Mouse (Mus musculus): Measurements from ENCODE around the gene Tmem53.

Tmem53 gene

GRCm38 (mm10) chr4:117281090-117281845 is 29.5 kb downstream of the Tmem53 start:
- no peak for DNase-seq (ENCODE audit: low read depth, low spot score)

- DNase-seq (ENCODE audit: low read depth, low spot score) = no peak
Measured at GRCm38 (mm10) chr4:117283271-117284191, 31.8 kb downstream of the Tmem53 start.

- DNase-seq (ENCODE audit: low read depth, low spot score) = no peak
Measured at GRCm38 (mm10) chr4:117284363-117284762, 32.6 kb downstream of the Tmem53 start.

GRCm38 (mm10) chr4:117288277-117288926 is 36.7 kb downstream of the Tmem53 start:
- no peak for DNase-seq (ENCODE audit: low read depth, low spot score)

- no peak for DNase-seq (ENCODE audit: low read depth, low spot score)
Measured at GRCm38 (mm10) chr4:117288927-117289801, 37.4 kb downstream of the Tmem53 start.

GRCm38 (mm10) chr4:117291696-117292095 is 39.9 kb downstream of the Tmem53 start:
- DNase-seq (ENCODE audit: low read depth, low spot score) = no peak

- no peak for DNase-seq (ENCODE audit: low read depth, low spot score)
Measured at GRCm38 (mm10) chr4:117296849-117297593, 45.3 kb downstream of the Tmem53 start.

GRCm38 (mm10) chr4:117297819-117298218 is 46.1 kb downstream of the Tmem53 start:
- no peak for DNase-seq (ENCODE audit: low read depth, low spot score)

GRCm38 (mm10) chr4:117299921-117300320 is 48.2 kb downstream of the Tmem53 start:
- DNase-seq (ENCODE audit: low read depth, low spot score) = no peak

GRCm38 (mm10) chr4:117302027-117302806 is 50.5 kb downstream of the Tmem53 start:
- no peak for DNase-seq (ENCODE audit: low read depth, low spot score)

GRCm38 (mm10) chr4:117303581-117304238 is 52.0 kb downstream of the Tmem53 start:
- DNase-seq (ENCODE audit: low read depth, low spot score) = no peak

- DNase-seq (ENCODE audit: low read depth, low spot score) = no peak
Measured at GRCm38 (mm10) chr4:117304239-117305025, 52.7 kb downstream of the Tmem53 start.

- no peak for DNase-seq (ENCODE audit: low read depth, low spot score)
Measured at GRCm38 (mm10) chr4:117305461-117305860, 53.7 kb downstream of the Tmem53 start.

- no peak for DNase-seq (ENCODE audit: low read depth, low spot score)
Measured at GRCm38 (mm10) chr4:117307270-117307669, 55.5 kb downstream of the Tmem53 start.

GRCm38 (mm10) chr4:117309427-117309826 is 57.7 kb downstream of the Tmem53 start:
- no peak for DNase-seq (ENCODE audit: low read depth, low spot score)

- DNase-seq (ENCODE audit: low read depth, low spot score) = no peak
Measured at GRCm38 (mm10) chr4:117311891-117312290, 60.1 kb downstream of the Tmem53 start.

GRCm38 (mm10) chr4:117312416-117313084 is 60.8 kb downstream of the Tmem53 start:
- DNase-seq (ENCODE audit: low read depth, low spot score) = no peak

GRCm38 (mm10) chr4:117313085-117313424 is 61.3 kb downstream of the Tmem53 start:
- DNase-seq (ENCODE audit: low read depth, low spot score) = no peak
